Mouse (Mus musculus) CH12.LX (cell line): ENCODE measurements around the gene Ntrk3. TPM values are rescaled to one million over a fixed set of nuclear protein-coding genes. Genes with fewer than 3 reads are reported as not detected.

Source experiments
- DNase-seq: peaks from one replicate; pipeline ENCODE4 v3.0.0-alpha.2; 2013; ENCODE audit errors: extremely low read depth
- H3K27ac ChIP-seq: 2 replicates; pipeline ENCODE4 v1.5.1; 2012; ENCODE audit warnings: low read depth, mild to moderate bottlenecking, control low read depth, moderate library complexity; ENCODE audit not compliant: insufficient read depth
- H3K27me3 ChIP-seq: replicated peaks from 2 replicates; pipeline ENCODE3; 2012; ENCODE audit warnings: inconsistent platforms
- H3K36me3 ChIP-seq, 2 experiments: replicated peaks in 1 of 2; 2 replicates each; pipeline versions ENCODE3 to v1.6.1; 2012; ENCODE audit warnings: inconsistent platforms in 1 of 2, low read length in 1 of 2, mild to moderate bottlenecking in 1 of 2, mixed read lengths in 1 of 2, moderate library complexity in 1 of 2; ENCODE audit not compliant: control insufficient read depth in 1 of 2, insufficient read depth in 1 of 2
- H3K4me1 ChIP-seq, 2 experiments: 2 replicates each; pipeline ENCODE4 v1.6.1; 2012; ENCODE audit warnings: inconsistent platforms in 1 of 2, moderate library complexity in 1 of 2; ENCODE audit not compliant: insufficient read depth in 2 of 2, control insufficient read depth in 1 of 2
- H3K4me2 ChIP-seq: 2 replicates; pipeline ENCODE4 v1.6.1; 2012; ENCODE audit warnings: low read depth, mild to moderate bottlenecking, control low read depth; ENCODE audit not compliant: poor library complexity, insufficient read depth, severe bottlenecking
- H3K4me3 ChIP-seq, 3 experiments: fragments of 150-350 bp in 1 of 3; sonication (generic) in 1 of 3; replicated peaks in 1 of 3; 2 replicates each; pipeline versions ENCODE3 to v1.5.1; 2011 to 2012; ENCODE audit warnings: low read depth in 2 of 3, low read length in 2 of 3, mild to moderate bottlenecking in 2 of 3, moderate library complexity in 2 of 3, control low read depth in 1 of 3, improper control_type of control experiment in 1 of 3, inconsistent platforms in 1 of 3, mixed read lengths in 1 of 3; ENCODE audit not compliant: poor library complexity in 1 of 3
- H3K79me2 ChIP-seq: replicated peaks from 2 replicates; pipeline ENCODE4 v1.6.1; 2012; ENCODE audit warnings: mild to moderate bottlenecking, moderate library complexity; ENCODE audit not compliant: control insufficient read depth, poor library complexity, insufficient read depth, severe bottlenecking; ENCODE audit errors: extremely low read depth
- H3K9ac ChIP-seq: 2 replicates; pipeline ENCODE4 v1.6.1; 2012; ENCODE audit warnings: low read depth, mild to moderate bottlenecking, control low read depth, moderate library complexity; ENCODE audit not compliant: insufficient read depth
- H3K9me3 ChIP-seq: replicated peaks from 2 replicates; pipeline ENCODE3; 2012; ENCODE audit warnings: low read length, inconsistent platforms, mixed read lengths
- CHD1 ChIP-seq: IDR thresholded peaks from 2 replicates; pipeline ENCODE4 v1.6.1; 2012; ENCODE audit warnings: low read depth, low read length, improper control_type of control experiment, inconsistent platforms
- CHD2 ChIP-seq: IDR thresholded peaks from 2 replicates; pipeline ENCODE4 v1.6.1; 2011; ENCODE audit warnings: low read length, improper control_type of control experiment
- E2F4 ChIP-seq: IDR thresholded peaks from 2 replicates; pipeline ENCODE4 v1.6.1; 2011; ENCODE audit warnings: low read depth, low read length, improper control_type of control experiment; ENCODE audit not compliant: insufficient replicate concordance
- ELF1 ChIP-seq: IDR thresholded peaks from 2 replicates; pipeline ENCODE4 v1.6.1; 2014; ENCODE audit warnings: low read depth, mild to moderate bottlenecking, inconsistent platforms, low read length, improper control_type of control experiment
- IRF4 ChIP-seq: IDR thresholded peaks from 2 replicates; pipeline ENCODE4 v1.6.1; 2014; ENCODE audit warnings: low read depth, mild to moderate bottlenecking, inconsistent platforms, low read length, improper control_type of control experiment
- MEF2A ChIP-seq: IDR thresholded peaks from 2 replicates; pipeline ENCODE4 v1.6.1; 2014; ENCODE audit warnings: low read depth, mild to moderate bottlenecking, inconsistent platforms, low read length, improper control_type of control experiment, borderline replicate concordance
- MXI1 ChIP-seq: IDR thresholded peaks from 2 replicates; pipeline ENCODE4 v1.6.1; 2011; ENCODE audit warnings: mild to moderate bottlenecking, low read depth, low read length, improper control_type of control experiment
- MYC ChIP-seq: IDR thresholded peaks from 2 replicates; pipeline ENCODE4 v1.6.1; 2011; ENCODE audit warnings: low read depth, mild to moderate bottlenecking, improper control_type of control experiment, low read length
- POLR2A ChIP-seq: IDR thresholded peaks from 2 replicates; pipeline ENCODE4 v1.6.1; 2011; ENCODE audit warnings: low read depth, mild to moderate bottlenecking, improper control_type of control experiment, low read length
- TBP ChIP-seq: conservative IDR thresholded peaks from 2 replicates; pipeline ENCODE4 v1.6.1; 2011; ENCODE audit warnings: low read depth, low read length, improper control_type of control experiment
- TCF12 ChIP-seq: IDR thresholded peaks from 2 replicates; pipeline ENCODE4 v1.6.1; 2014; ENCODE audit warnings: low read depth, mild to moderate bottlenecking, inconsistent platforms, low read length, improper control_type of control experiment
- ZC3H11A ChIP-seq: IDR thresholded peaks from 2 replicates; pipeline ENCODE4 v1.6.1; 2012; ENCODE audit warnings: low read depth, mild to moderate bottlenecking, inconsistent platforms, low read length, improper control_type of control experiment
- ZKSCAN1 ChIP-seq: IDR thresholded peaks from 2 replicates; pipeline ENCODE4 v1.6.1; 2012; ENCODE audit warnings: low read depth, inconsistent platforms, low read length, improper control_type of control experiment, borderline replicate concordance
- ZNF384 ChIP-seq: IDR thresholded peaks from 2 replicates; pipeline ENCODE4 v1.6.1; 2012; ENCODE audit warnings: low read depth, low read length, improper control_type of control experiment, inconsistent platforms
- dilution Hi-C: fragments of 300-500 bp; cut with MboI; formaldehyde crosslinking; loops from 2 replicates; pipeline ENCODE4 v1.14.3; 2020; ENCODE audit warnings: low sequenced_read_pairs; ENCODE audit not compliant: extremely low pct_unique_long_range_greater_than_20kb, extremely low pct_ligation_motif_present
- in situ Hi-C: fragments of 300-500 bp; cut with MboI; formaldehyde crosslinking; loops from 3 replicates; pipeline ENCODE4 v1.14.3; 2019; ENCODE audit warnings: low sequenced_read_pairs, low pct_ligation_motif_present, low pct_unique_long_range_greater_than_20kb, mixed read lengths
- polyA plus RNA-seq: library from polyadenylated mRNA; unstranded; fragments of >175 nt; gene quantifications from 2 replicates; pipeline ENCODE4 v1.2.1, GENCODE M21; 2012; ENCODE audit warnings: low read depth; ENCODE audit not compliant: insufficient read length
- total RNA-seq, 2 experiments: library from RNA; depleted of rRNA; stranded (reverse); fragments of 300-350 nt in 1 of 2; fragments of >200 nt in 1 of 2; gene quantifications; 2 replicates each; pipeline ENCODE4 v1.2.3; 2012 to 2014

Gene Ntrk3
- total and polyA plus RNA-seq, 3 experiments, result 0.21 TPM; not detected in 2

DNA sequence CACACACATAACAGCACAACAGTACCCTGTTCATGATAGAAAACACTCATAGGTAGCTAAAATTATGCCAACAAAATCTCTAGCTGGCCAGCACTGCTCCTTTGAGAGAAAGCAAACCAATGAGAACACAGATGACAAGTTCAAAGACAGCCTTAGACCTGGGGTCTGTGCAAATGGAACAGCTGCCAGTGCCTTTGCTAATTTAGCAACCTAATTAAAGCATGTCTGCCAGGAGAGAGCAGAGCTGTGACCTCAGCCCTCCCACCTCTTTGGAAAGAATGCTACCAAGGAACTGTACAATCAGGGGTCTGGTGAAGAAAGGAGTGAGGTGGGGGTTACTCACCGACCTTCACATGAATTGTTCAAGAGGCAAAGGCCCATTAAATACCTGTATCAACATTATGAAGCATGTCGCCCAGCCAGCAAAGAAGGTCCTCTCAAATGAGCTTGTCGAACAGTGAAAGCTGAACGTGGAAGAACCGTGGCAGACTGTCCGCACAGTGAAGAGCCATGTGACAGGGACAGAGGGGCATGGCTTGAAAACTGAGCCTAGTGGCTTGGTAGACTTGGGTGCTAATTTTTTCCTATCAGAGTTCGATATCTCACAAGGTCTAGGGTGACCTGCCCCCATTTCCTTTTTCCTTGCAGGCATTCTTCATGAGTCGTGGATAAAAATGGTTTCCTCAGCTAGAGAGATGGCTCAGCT, 476.2 kb downstream of the Ntrk3 start:
- in situ Hi-C loops (no loop called here), dilution Hi-C loops (no loop called here)
- no peak for DNase-seq
- H3K9me3 ChIP-seq, result peaks cover 75% of the 10 kb centered on the region
- H3K9ac ChIP-seq, result no peak overlapping the region
- H3K4me2 ChIP-seq, result no peak overlapping the region
- no peaks in the 10 kb centered on the region for H3K79me2 ChIP-seq
- no peaks in the 10 kb centered on the region for H3K4me1 ChIP-seq
- H3K36me3 ChIP-seq, result no peaks in the 10 kb centered on the region
- H3K27ac ChIP-seq, result no peak overlapping the region
- H3K4me3 ChIP-seq, result no peak overlapping the region
- TF ChIP-seq ZKSCAN1 (no peak), ZC3H11A (no peak), TBP (no peak), CHD1 (no peak), ELF1 (no peak), MYC (no peak), TCF12 (no peak), CHD2 (no peak), IRF4 (no peak), POLR2A (no peak), E2F4 (no peak)
- no peaks in the 10 kb centered on the region for H3K27me3 ChIP-seq

DNA sequence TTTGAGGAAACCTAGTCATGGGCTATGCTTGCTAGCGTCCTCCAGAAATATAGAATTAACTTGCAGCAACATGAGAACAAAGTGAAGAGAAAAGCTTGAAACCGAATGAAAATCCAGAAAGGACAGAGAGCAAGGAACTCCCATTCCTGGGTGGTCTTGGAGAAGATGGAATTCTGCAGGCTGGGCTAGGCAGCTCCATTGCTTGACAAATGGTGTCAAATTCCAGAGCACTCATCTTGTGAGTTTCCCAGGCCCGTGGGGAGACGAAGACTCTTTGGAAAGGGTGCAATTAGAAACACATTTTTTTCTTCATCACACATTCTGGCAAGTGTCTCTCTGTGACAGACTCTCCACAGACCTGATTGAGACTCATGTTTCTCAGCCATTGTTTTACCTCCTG, 479.7 kb downstream of the Ntrk3 start:
- H3K79me2 ChIP-seq, result no peaks in the 10 kb centered on the region
- DNase-seq, result no peak
- in situ Hi-C loops (no loop called here), dilution Hi-C loops (no loop called here)
- no peak overlapping the region for H3K9ac ChIP-seq
- no peak overlapping the region for H3K27ac ChIP-seq
- H3K4me1 ChIP-seq, result no peaks in the 10 kb centered on the region
- no peak overlapping the region for H3K4me2 ChIP-seq
- H3K4me3 ChIP-seq, result no peak overlapping the region
- H3K9me3 ChIP-seq, result peaks cover 68% of the 10 kb centered on the region
- no peaks in the 10 kb centered on the region for H3K27me3 ChIP-seq
- no peaks in the 10 kb centered on the region for H3K36me3 ChIP-seq
- TF ChIP-seq ZNF384, result no peak
- TF ChIP-seq CHD1, result no peak

DNA sequence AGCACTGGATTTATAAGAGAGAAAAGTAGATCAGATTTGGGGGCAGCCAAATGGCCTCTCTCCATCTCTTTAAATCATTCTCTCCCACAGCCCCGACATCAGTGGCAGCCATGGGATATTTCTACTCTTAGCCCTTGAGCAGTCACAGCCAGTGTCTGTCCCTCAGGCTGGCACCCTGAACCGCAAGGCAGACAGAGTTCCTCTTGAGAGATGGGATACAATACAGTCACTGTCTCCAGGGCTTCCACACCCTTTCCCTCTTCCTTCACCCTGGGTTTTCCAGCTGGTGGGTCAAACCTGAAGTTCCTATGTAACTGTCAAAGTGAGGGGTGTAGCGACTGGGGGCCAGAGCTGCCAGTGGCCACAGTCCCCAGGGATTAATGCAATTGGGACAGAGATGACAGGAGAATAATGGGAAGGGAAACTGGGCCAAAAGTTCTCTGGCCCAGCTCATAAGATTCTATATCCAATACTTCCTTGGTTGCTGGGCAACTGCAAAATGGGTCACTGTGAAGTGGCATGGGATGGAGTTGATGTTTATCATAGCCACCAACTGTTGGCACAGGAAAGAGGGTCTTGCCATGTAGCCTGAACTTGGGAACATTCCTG, 483.9 kb downstream of the Ntrk3 start:
- dilution Hi-C loops, result no loop called here
- Histone ChIP-seq H3K27me3 (no peaks in the 10 kb centered on the region), H3K36me3 (no peaks in the 10 kb centered on the region), H3K27ac (no peak overlapping the region), H3K9ac (no peak overlapping the region), H3K4me1 (no peaks in the 10 kb centered on the region), H3K4me3 (no peak overlapping the region), H3K9me3 (peaks cover 63% of the 10 kb centered on the region), H3K79me2 (no peaks in the 10 kb centered on the region), H3K4me2 (no peak overlapping the region)
- TF ChIP-seq CHD2 (no peak), MYC (no peak), MXI1 (no peak), ZKSCAN1 (no peak), MEF2A (no peak)
- no peak for DNase-seq
- in situ Hi-C loops, result no loop called here
